Mouse (Mus musculus) small intestine, adult 2 months (tissue): Measurements from ENCODE around the gene Clec18a.

Experiments used
- CTCF ChIP-seq: fragments of 200-500 bp; IDR thresholded peaks from 2 replicates; pipeline ENCODE4 v1.5.1; 2012; ENCODE audit warnings: low read depth, mild to moderate bottlenecking, control low read depth, inconsistent platforms, low read length, moderate library complexity, mixed read lengths; ENCODE audit not compliant: insufficient replicate concordance, insufficient read length; ENCODE audit errors: extremely low read depth
- POLR2A ChIP-seq: fragments of 200-500 bp; IDR thresholded peaks from 2 replicates; pipeline ENCODE4 v1.6.1; 2012; ENCODE audit warnings: low read depth, mild to moderate bottlenecking, control low read depth, inconsistent platforms, low read length, moderate library complexity

- TF ChIP-seq POLR2A (no peak), CTCF (no peak)
Measured at GRCm38 (mm10) chr8:111061688-111062071, 30.5 kb downstream of the Clec18a start.
